Mouse (Mus musculus) right cerebral cortex, postnatal 25 days (tissue): ENCODE data around the gene Akap4.

Experiments used
- DNase-seq: peaks from one replicate; pipeline ENCODE4 v3.0.0; 2022

Akap4 gene

DNA sequence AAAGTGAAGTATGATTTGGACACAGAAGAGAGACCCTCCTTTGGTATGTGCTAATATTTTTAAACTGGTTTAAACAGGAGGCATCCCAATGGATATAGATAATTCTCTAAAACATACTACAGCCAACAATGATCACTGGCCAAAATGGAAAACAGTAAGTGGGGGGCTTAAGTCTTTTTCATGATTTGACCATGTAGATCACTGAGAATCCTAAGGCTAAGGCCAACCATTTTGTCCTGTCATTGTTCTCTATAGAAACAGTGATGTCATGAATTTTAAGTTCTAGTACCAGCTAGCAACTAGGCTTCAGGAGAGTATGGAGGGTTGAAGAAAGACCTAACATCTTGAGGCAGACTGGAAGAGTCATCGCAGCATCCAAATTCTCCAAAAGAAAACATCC is at the start of gene Akap4:
Gene Akap4 (plus strand): TSS at position 301 of the 400 bp plus-strand sequence.
- no peak for DNase-seq

DNA sequence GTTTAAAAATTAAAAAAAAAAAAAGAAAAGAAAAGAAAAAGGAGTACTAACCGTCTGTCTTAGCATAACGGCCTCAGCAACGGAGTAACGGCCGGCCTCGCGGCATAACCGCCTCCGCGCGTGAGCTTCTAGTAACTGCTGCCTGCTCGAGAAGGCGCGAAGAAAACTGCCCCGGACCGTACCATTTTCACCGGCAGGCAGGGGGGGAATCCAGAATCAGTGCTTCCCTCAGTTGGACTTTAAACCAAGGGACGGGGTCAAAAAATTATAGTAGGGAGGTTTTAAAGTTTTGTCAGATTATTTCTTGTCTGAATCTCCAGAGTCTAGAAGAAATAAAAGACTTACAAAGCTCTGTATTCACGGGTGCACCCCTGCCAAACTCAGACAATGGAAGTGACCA is 25.8 kb upstream of the Akap4 start, which contains the start of gene Ccnb3:
Gene Ccnb3 (minus strand): TSS at position 101 of the 400 bp plus-strand sequence.
- DNase-seq, result no peak

DNA sequence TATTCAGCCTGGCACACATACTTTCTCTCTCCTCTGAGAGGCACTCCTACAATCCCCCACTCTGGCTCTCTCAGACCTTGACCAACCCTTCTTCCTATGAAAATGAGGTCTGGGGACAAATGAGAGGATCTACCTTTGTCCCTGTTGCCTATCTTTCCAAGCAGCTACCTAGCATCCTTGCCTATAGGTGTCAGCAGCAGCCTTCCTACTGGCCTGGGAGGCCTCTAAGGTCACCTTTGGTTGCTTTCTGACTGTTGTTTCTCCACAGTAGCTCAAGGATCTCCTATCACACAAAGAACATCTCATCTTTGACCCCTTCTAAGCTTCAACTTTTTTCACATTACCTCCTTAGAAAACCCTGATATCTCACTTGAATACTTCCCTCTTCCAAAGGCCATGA is 10.3 kb upstream of the Akap4 start:
- no peak for DNase-seq

GRCm38 (mm10) chrX:7057634-7058033 is 9.7 kb upstream of the Akap4 start:
- DNase-seq, result no peak

- DNase-seq, result no peak
Observed at GRCm38 (mm10) chrX:7064109-7064508, 3.2 kb upstream of the Akap4 start.

- DNase-seq, result no peak
Observed at GRCm38 (mm10) chrX:7068002-7068401, 683 bp downstream of the Akap4 start.

GRCm38 (mm10) chrX:7079820-7080429 is 12.6 kb downstream of the Akap4 start:
- no peak for DNase-seq

DNA sequence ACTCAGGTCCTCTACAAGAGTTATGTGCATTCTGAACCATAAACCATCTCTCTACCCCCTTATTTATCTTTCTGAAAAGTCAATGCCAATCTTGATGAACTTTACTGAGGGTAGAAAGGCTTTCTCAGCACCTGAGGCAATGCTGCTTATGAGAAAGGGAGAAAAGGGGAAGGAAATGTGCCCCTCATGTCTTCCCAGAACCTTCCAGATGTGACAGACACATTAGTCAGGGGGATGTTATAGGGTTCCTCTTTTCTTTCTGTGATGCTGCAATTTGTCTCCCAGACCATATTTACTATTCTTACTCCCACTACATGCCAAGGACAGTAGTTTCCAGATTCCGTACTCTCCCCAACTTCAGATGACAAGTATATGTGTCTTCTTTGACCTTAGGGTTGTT is 18.6 kb downstream of the Akap4 start:
- no peak for DNase-seq

DNA sequence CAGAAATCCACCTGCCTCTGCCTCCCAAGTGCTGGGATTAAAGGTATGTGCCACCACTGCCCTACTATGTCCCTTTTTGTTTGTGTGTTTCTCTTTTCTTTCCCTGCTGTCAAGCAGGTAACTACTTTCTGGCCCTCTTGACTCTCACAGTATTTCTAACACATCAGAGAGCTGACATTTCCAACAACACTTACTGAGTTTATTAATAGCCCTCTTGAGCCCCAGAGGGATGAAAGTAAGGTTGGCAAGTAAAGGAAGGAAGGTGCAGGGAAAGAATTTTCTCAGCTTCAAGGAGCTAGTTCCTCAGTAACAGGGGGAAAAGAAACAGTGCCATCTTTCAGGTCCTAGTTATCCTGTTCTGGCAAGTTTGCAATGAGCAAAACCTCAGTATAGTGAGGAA is 23.0 kb downstream of the Akap4 start:
- no peak for DNase-seq

DNA sequence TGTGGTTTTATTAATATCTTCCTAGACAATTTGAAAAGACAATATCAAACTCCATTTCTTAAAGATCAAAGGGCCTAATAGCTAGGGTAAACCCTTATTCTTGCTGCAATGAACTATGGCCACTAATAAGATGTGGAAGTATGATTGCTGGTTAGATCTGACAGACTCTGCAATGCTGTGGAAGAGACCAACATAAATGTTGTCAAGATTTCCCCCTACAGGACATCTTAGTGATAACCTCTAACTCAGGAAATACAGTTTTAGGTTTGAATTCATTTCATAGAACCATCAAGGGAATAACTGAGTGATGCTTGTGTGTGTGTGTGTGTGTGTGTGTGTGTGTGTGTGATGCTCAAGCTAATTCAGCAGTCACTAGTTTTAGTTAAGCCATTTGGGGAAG is 35.0 kb downstream of the Akap4 start:
- DNase-seq, result no peak

GRCm38 (mm10) chrX:7114885-7115284 is 47.6 kb downstream of the Akap4 start:
- DNase-seq, result no peak

GRCm38 (mm10) chrX:7121618-7122280 is 54.4 kb downstream of the Akap4 start:
- DNase-seq, result no peak
